Mouse (Mus musculus) liver, embryonic 16.5 days (tissue): ENCODE data around the gene Gm20517. TPM values are rescaled to one million over a fixed set of nuclear protein-coding genes. Genes with fewer than 3 reads are reported as not detected.

Source experiments
- ATAC-seq: fragments of 200-750 bp; cut with Nextera tagmentation; 2 replicates; pipeline ENCODE4 v1.8.0; 2017; ENCODE audit warnings: low read depth, mild to moderate bottlenecking, moderate number of reproducible peaks, moderate library complexity
- H3K27ac ChIP-seq: fragments of 300-500 bp; sonication (generic); 2 replicates; pipeline ENCODE4 v1.5.1; 2014; ENCODE audit warnings: mild to moderate bottlenecking, low read length
- H3K27me3 ChIP-seq: fragments of 300-500 bp; sonication (generic); 2 replicates; pipeline ENCODE4 v1.6.1; 2014; ENCODE audit warnings: low read depth, low read length, mixed read lengths; ENCODE audit not compliant: control insufficient read depth, insufficient read depth
- H3K36me3 ChIP-seq: fragments of 300-500 bp; sonication (generic); 2 replicates; pipeline ENCODE4 v1.6.1; 2014; ENCODE audit warnings: mild to moderate bottlenecking; ENCODE audit not compliant: control insufficient read depth, insufficient read depth
- H3K4me1 ChIP-seq: fragments of 300-500 bp; sonication (generic); 2 replicates; pipeline ENCODE4 v1.6.1; 2014; ENCODE audit warnings: low read depth, low read length, mixed read lengths; ENCODE audit not compliant: control insufficient read depth
- H3K4me2 ChIP-seq: fragments of 300-500 bp; sonication (generic); 2 replicates; pipeline ENCODE4 v1.6.1; 2014; ENCODE audit warnings: low read depth, low read length, mixed read lengths
- H3K4me3 ChIP-seq: fragments of 300-500 bp; sonication (generic); 2 replicates; pipeline ENCODE4 v1.5.1; 2014; ENCODE audit warnings: low read depth, mild to moderate bottlenecking, low read length
- H3K9ac ChIP-seq: fragments of 300-500 bp; sonication (generic); 2 replicates; pipeline ENCODE4 v1.6.1; 2014; ENCODE audit warnings: low read depth, low read length
- H3K9me3 ChIP-seq: fragments of 300-500 bp; sonication (generic); replicated peaks from 2 replicates; pipeline ENCODE4 v1.6.1; 2016; ENCODE audit warnings: low read length; ENCODE audit not compliant: control insufficient read depth
- WGBS: fragments of 180-500 bp; shearing (Covaris S2); extraction: QIAGEN DNeasy Blood & Tissue Kit; methylation state at CpG from one replicate; pipeline ENCODE4 v1.1.7; 2014; ENCODE audit not compliant: insufficient replicate concordance; 5-methylcytosine and 5-hydroxymethylcytosine counted together
- polyA plus RNA-seq: library from polyadenylated mRNA; unstranded; fragments of >200 nt; fragmentation: Nextera tagmentation; extraction: Ambion mirVana; gene quantifications from 2 replicates; pipeline ENCODE4 v1.2.1, GENCODE M21; 2015

The Gm20517 gene
- polyA plus RNA-seq, 1 experiment from 2014 or later, result 1.1 TPM

DNA sequence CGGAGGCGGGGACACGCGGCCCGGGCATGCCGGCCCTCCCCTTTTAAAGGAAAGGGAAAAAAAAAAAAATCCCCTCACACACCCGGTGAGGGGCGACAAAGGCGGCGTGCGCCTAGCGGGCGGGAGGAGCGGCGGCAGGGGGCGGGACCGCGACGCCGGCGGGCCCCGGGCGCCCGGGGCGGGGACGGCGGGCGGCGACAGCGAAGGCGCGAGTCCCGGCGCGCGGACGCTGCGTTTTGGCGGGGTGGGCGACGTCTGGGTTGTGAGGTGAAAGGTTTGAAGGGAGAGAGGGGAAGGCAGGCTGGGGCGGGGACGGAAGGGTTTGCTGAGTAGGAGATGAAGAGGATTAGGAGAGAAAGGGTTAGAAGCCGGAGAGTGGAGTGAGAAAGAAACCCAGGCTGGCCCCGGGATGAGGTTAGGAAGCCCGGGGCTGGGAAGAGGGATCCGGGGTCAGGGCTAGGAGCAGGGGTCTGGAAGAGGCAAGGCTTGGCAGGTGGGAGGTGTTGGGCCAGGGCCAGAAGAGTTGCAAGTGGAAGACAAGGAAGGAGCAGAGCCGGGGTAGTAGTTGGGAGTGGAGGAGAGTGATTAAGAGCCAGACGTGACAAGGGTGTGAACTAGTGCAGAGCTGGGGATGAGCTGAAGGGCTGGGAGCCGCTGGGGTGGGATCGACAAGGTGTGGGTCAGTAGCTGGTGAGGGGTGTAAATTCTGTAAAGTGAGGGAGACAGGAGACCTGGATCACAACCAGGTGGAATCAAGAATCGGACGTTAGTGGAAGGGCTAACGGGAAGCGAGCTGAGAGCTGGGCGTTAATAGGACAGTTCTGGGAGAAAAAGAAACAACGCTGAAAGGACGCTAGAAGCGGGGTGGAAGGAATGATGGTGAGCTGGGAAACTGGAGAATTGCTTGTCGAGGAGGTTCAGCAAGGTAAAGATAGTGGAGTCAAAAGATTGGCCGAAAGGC lies 18.6 kb downstream of the Gm20517 start:
- Histone ChIP-seq H3K4me1 (peaks cover 33% of the 10 kb centered on the region), H3K36me3 (peaks cover 8% of the 10 kb centered on the region; the same call in 1 of the 2 replicates), H3K9me3 (no peaks in the 10 kb centered on the region), H3K27me3 (no peaks in the 10 kb centered on the region), H3K4me3 (peak overlapping the region; percentile 82), H3K9ac (peak overlapping the region; percentile 88), H3K4me2 (peak overlapping the region; percentile 100), H3K27ac (peak overlapping the region; percentile 94)
- under 1% methylated on average over 52 of the region's 61 CpGs for WGBS
- ATAC-seq, result peak; percentile 65

DNA sequence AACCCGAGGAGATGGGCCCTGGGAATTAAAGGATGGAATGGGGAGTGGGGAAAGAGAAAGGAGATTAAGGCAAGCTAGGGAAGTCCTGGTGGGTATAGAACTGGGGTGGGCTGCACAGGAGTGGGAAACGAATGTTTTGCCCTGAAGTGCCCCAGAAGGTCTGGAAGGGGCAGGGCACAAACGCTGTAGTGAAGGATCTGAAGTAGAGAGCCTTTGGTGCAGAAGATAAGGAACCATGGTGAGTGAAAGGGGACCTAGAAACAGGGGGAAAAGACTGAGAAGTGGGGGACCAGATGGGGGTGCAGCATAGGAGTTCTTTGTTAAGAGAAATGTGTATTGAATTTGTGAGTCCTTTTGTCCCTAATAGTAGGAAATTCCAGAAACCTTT lies 19.3 kb downstream of the Gm20517 start, which contains the start of gene Usp49:
TSS of gene Usp49 (plus strand) at position 13 of the 388 bp plus-strand sequence.
- Histone ChIP-seq H3K4me3 (peak within 1 kb of the TSS; percentile 82), H3K9ac (peak within 1 kb of the TSS; percentile 88), H3K4me1 (peaks cover 33% of the 10 kb centered on the region), H3K4me2 (peak within 1 kb of the TSS; percentile 100), H3K36me3 (peaks cover 4% of the 10 kb centered on the region; the same call in 1 of the 2 replicates), H3K9me3 (no peaks in the 10 kb centered on the region), H3K27me3 (no peaks in the 10 kb centered on the region), H3K27ac (peak within 1 kb of the TSS; percentile 94)
- ATAC-seq, result no peak; the same call in 1 of the 2 replicates
- WGBS, result 3% methylated on average over 3 of the region's 3 CpGs

DNA sequence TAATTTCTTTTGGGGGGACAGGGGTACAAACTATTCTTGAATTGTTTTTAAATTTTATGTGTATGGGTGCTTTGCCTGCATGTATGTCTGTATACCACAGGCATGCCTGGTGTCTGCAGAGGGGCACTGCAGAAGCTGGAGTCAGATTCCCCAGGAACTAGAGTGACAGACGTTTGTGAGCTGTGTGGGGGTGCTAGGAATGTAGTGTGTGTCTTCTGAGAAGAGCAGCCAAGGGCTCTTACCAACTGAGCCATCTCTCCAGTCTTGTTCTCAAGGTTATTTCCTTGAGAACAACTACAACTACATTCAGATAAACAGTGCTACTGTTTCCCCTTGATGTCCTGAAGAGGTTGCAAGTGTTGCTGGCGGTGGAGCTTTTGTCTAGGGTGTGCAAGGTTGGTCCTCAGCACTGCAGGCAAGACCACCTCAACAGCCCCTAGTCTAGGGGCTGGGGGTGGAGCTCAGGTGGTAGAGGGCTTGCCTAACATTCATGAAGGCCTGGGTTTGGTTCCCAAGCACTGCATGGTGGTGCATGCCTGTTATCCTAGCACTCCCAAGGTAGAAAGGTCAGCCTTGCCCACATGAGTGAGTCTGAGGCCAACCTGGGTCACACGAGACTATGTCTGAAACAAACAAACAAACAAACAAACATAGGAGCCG lies 20.9 kb downstream of the Gm20517 start:
- H3K4me3 ChIP-seq, result no peak overlapping the region
- 71% methylated on average over 4 of the region's 4 CpGs for WGBS

DNA sequence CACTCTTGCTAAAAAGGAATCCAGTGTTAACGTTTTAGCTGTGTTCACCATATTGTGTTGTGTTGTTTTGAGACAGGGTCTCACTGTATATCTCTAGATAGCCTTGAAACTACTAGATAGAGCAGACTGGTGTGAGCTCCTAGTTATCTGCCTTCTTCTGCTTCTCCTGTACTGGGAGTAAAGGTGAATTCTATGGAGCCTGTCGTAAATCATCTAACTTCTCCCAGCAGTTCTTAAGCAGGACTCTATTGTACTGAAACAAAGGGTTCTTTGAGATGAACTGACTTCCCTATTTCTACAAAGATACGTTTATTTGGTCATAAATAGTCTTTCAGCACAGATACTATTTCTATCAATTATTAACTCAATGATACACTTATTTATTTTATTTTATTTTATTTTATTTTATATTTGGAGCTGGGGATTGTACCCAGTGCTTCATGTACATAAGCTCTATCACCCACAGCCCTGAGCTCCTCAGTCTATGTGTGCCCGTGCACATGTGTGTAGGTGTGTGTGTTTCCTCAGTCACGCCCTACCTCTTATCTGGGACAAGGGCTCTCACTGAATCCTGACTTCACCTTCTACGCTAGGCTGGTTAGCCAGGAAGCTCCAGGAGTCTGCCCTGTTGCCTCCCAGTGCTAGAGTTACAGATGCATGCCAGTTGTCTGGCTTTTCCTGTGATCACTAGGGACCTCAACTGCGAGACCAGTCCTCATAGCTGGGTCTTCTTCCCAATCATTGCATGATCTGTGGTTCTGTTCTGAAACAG lies 22.8 kb downstream of the Gm20517 start:
- no peaks in the 10 kb centered on the region for H3K27me3 ChIP-seq
- no peak overlapping the region for H3K9ac ChIP-seq
- no peaks in the 10 kb centered on the region for H3K9me3 ChIP-seq
- peaks cover 21% of the 10 kb centered on the region for H3K4me1 ChIP-seq
- WGBS, result 52% methylated on average over 7 of the region's 7 CpGs
- no peak overlapping the region for H3K4me3 ChIP-seq
- H3K4me2 ChIP-seq, result no peak overlapping the region
- no peak overlapping the region for H3K27ac ChIP-seq
- peaks cover 2% of the 10 kb centered on the region; the same call in 1 of the 2 replicates for H3K36me3 ChIP-seq
- no peak for ATAC-seq

More for the DNA sequence above, 20.9 kb downstream of the Gm20517 start:
- peaks cover 33% of the 10 kb centered on the region for H3K4me1 ChIP-seq
- H3K27ac ChIP-seq, result no peak overlapping the region
- no peak for ATAC-seq
- H3K4me2 ChIP-seq, result no peak overlapping the region
- no peak overlapping the region for H3K9ac ChIP-seq
- H3K36me3 ChIP-seq, result peaks cover 2% of the 10 kb centered on the region; the same call in 1 of the 2 replicates
- H3K9me3 ChIP-seq, result no peaks in the 10 kb centered on the region
- no peaks in the 10 kb centered on the region for H3K27me3 ChIP-seq

DNA sequence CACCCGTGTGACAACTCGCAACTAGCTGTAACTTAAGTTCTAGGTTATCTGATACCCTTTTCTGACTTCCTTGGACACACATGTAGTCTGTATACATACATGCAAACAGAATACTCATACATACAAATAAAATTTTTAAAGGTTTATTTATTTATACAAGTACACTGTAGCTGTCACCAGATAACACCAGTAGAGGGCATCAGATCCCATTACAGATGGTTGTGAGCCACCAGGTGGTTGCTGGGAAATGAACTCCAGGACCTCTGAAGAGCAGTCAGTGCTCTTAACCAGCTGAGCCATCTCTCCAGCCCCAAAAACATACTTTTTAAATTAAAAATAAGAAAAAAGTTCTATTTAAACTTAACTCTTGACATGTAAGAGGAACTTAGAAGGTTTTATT lies 31.6 kb downstream of the Gm20517 start:
- H3K4me3 ChIP-seq, result no peak overlapping the region
- no peaks in the 10 kb centered on the region for H3K9me3 ChIP-seq
- no peaks in the 10 kb centered on the region for H3K36me3 ChIP-seq
- peaks cover 3% of the 10 kb centered on the region for H3K4me1 ChIP-seq
- no peak overlapping the region for H3K9ac ChIP-seq
- H3K27me3 ChIP-seq, result no peaks in the 10 kb centered on the region
- no peak overlapping the region for H3K4me2 ChIP-seq
- WGBS, result 63% methylated on average over 2 of the region's 2 CpGs
- no peak for ATAC-seq
- no peak overlapping the region for H3K27ac ChIP-seq

DNA sequence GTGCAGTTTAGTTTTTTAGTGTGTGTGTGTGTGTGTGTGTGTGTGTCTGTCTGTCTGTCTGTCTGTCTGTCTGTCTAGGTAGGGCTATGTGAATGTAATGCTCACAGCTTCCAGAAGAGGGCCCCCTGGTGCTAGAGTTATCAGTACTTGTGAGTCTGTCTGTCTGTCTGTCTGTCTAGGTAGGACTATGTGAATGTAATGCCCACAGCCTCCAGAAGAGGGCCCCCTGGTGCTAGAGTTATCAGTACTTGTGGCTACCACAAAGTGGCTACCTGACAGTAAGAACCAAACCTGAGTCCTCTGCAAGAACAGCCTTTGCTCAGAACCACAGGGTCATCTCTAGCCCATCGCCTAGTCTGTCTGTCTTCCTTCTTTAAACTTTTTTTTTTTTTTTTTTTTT lies 35.3 kb downstream of the Gm20517 start:
- Histone ChIP-seq H3K4me1 (peaks cover 3% of the 10 kb centered on the region), H3K9ac (no peak overlapping the region), H3K4me3 (no peak overlapping the region), H3K27ac (no peak overlapping the region), H3K36me3 (peaks cover 2% of the 10 kb centered on the region; the same call in 1 of the 2 replicates), H3K9me3 (no peaks in the 10 kb centered on the region), H3K4me2 (no peak overlapping the region), H3K27me3 (no peaks in the 10 kb centered on the region)
- 0 out of 2 replicates have a peak, but pooled peaks have one; percentile 13 for ATAC-seq
- 62% methylated on average over 1 of the region's 1 CpGs for WGBS

DNA sequence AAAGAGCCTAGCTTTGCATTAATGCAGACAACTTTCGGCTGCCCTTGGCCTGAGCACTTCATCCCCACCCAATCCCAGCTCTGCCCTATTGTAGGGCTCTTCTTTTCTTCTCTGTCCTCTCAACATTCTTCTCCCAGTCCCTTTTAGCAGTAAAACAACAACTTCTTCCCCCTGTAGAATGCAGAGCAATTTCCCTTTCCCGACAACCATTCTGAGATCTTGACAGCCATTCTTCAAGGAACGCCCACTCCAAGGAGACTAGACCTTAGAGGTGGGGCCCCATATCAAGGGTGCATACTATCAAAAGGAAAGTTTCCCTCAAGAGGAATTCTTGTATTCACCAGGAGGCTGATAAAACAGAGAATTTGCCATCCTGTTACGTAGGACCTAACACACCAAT lies 37.6 kb downstream of the Gm20517 start:
- Histone ChIP-seq H3K4me3 (no peak overlapping the region), H3K9me3 (no peaks in the 10 kb centered on the region), H3K9ac (no peak overlapping the region), H3K36me3 (peaks cover 2% of the 10 kb centered on the region; the same call in 1 of the 2 replicates), H3K27ac (no peak overlapping the region), H3K27me3 (no peaks in the 10 kb centered on the region), H3K4me1 (peaks cover 3% of the 10 kb centered on the region), H3K4me2 (no peak overlapping the region)
- no peak for ATAC-seq
- 69% methylated on average over 4 of the region's 4 CpGs for WGBS

DNA sequence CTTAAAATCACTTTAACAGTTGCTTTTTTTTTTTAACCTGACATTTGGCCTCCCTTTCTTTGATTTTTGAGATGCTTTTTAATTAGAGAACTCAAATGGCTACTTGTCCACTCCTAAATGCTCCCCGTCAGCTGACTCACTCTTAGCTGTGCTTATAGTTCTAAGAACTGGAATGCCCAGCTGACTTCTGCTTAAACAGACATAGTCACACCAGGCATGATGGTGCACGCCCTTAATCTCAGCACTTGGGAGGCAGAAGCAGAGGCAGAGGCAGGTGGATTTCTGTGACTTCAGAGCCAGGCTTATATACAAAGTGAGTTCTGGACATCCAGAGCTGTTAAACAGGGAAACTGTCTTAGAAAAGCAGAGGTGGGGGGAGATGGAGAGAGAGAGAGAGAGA lies 40.6 kb downstream of the Gm20517 start:
- H3K4me3 ChIP-seq, result no peak overlapping the region

More for the DNA sequence above, 40.6 kb downstream of the Gm20517 start:
- H3K27ac ChIP-seq, result no peak overlapping the region
- no peaks in the 10 kb centered on the region for H3K4me1 ChIP-seq
- ATAC-seq, result no peak
- 81% methylated on average over 2 of the region's 2 CpGs for WGBS
- H3K4me2 ChIP-seq, result no peak overlapping the region
- no peaks in the 10 kb centered on the region for H3K9me3 ChIP-seq
- H3K27me3 ChIP-seq, result no peaks in the 10 kb centered on the region
- no peak overlapping the region for H3K9ac ChIP-seq
- peaks cover 6% of the 10 kb centered on the region; the same call in 1 of the 2 replicates for H3K36me3 ChIP-seq
